Mouse (Mus musculus) R1 (cell line): Measurements from ENCODE around the gene Samhd1.

ENCODE experiments used
- DNase-seq: peaks from one replicate; pipeline ENCODE4 v3.0.0-alpha.2; 2018; ENCODE audit warnings: low read depth, low spot score

The Samhd1 gene

DNA sequence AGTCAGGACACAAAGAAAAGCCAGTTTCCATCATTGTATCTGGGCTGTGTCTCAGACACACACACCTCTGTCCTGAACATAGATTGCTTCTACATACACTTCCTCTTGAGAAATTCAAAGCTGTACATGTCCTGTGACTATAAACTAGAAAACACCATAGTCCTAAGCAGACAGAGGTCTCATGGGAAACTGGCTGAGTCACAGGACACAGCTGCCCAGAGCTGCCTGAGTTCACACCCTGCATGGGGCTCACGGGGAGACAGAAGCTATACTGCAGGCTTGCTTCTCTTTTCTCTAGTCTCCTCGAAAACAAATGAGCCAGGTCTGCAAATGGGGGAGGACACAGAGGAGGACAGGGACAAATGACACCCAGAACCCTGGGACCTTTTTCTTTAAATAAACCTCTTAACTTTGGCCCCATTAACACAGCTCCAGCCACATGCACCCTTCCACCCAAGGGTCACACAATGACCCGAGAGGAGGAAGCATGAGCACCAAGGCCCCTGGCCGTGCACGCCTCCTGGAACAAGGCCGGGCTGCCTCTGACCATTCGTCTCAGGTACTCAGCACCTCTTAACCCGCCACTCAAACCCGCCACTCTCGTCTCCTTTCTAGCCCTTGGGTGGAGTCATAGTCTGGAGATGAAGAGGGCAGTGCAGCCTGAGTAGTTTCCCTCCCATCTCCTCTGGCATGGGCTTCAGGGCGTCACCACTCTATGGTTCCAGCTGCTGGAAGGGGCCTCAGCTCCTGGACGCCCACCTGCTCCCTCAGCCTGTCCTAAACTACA lies 35.3 kb downstream of the Samhd1 start:
- no peak for DNase-seq

- peak; percentile 53 for DNase-seq
Observed at GRCm38 (mm10) chr2:157095005-157095755, 39.9 kb downstream of the Samhd1 start.

GRCm38 (mm10) chr2:157092024-157092423 lies 43.0 kb downstream of the Samhd1 start:
- DNase-seq = no peak

DNA sequence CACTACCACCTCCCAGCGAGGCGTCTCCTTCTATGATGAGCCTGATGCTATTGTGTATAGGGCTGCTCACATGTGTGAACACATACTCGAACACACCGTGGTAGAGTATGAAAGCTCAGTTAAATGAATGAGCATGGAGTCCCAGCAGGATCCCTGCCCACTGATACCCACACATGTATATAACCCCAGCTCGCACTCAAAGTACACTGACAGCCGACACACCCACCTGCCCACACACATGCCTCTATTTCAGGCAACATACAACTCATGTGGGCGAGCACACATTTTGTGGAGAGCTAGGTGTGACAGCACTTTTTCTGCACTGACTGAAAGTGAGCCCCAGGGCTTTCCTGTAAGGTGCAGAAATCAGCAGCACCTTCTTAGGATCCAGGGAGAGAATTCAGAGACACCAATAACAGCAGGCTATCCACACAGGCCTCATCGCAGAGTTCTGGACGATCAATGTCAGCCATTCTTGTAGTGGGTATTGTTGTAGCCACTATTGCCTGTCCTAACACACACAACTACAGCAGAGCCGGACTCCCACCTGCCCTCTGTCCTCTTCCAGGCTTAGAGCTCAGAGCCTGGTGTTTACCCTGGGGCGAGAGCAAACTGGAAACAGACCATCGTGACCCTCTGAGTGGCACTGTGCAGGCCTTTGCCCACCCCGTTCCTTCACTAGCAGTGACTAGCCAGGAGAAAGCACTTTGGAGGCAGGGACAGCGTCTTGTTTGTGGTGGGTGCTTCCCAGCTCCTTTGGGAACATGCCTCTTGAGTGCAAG lies 47.3 kb downstream of the Samhd1 start:
- no peak for DNase-seq

GRCm38 (mm10) chr2:157086796-157087195 lies 48.3 kb downstream of the Samhd1 start, which contains the start of gene Tldc2:
TSS of gene Tldc2 (plus strand) at chr2:157087055.
- DNase-seq = no peak

GRCm38 (mm10) chr2:157084831-157085585 lies 50.1 kb downstream of the Samhd1 start:
- DNase-seq = no peak

- DNase-seq = peak; percentile 24
Observed at GRCm38 (mm10) chr2:157081960-157082359, 53.1 kb downstream of the Samhd1 start.

DNA sequence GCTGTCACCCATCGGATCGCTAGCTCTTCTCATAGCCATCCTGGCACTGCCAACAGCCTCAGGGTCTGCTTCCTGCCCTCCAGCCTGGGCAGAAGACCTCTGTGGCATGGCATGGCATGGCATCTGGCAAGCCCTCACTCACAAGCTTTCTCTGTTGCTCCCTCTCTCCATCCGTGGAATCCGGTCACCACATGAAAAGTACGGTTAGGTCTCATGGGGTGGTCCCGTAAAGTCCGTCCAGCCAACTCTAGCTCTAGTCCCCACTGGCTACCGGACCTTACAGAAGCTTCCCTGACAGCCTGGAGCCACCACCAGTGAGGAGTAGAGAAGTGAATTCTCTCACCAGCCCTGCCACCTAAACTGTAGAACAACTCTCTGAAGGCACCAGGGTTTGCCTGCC lies 53.7 kb downstream of the Samhd1 start:
- DNase-seq = no peak

DNA sequence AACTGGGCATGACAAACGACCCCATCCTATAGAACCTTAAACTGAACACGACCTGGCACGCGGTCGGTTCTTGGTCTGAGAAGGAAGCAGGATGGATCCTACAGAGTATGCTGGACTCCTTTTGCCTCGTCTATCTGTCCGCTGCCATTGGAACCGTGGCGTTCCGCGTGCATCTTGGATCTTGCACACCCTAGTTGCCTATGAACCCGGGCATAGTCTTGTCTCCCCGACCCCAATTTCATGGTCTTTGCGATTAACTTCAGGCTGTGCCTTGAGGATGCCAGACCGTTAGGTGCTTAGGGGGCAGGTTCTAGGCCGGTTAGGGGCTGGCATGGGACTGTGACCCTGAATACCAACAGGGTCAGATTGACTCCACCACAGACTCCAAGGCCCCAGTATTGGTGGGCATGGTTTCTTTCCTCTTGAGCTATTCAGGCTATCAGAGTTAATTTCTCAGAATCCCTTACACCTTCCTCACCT lies 55.3 kb downstream of the Samhd1 start:
- DNase-seq = no peak

GRCm38 (mm10) chr2:157078793-157079700 lies 56.0 kb downstream of the Samhd1 start, which contains the start of gene Soga1:
TSS of gene Soga1 (minus strand) at chr2:157079254.
- peak; percentile 76 for DNase-seq

DNA sequence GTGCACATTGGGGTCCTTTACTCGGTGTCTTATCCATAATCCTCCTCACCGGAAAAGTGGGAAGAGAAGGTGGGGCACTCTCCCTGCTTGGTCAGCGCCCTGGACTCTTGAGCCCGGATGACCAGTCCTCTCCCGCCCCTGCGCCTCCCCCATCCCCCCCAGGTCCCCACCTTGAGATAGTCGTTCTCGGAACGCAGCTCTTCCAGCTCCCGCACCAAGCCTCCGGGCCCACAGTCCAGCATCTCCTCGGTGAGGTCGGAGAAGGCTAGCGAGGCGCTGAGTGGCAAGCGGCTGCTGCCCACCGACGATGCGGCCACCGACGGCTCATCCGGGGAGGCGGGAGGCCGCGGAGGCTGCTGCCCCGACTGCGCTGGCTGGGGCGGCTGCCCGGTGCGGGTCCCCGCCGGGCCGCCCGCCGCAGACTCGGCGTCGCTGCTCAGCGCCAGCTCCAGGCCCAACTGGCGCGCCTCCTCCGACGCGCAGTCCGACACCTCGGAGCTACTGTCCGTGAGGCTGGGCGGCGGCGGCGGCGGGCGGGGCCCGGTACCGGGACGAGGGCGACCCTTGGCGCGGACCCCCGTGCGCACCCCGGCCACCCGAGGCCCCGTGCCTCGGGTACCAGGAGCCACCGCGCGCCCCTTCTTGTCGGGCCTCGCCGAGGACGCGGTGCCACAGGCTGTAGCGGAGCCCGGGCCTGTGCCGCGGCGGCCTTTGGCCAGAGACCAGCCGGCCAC lies 56.8 kb downstream of the Samhd1 start:
- peak; percentile 33 for DNase-seq

GRCm38 (mm10) chr2:157077641-157078058 lies 57.4 kb downstream of the Samhd1 start:
- no peak for DNase-seq

GRCm38 (mm10) chr2:157077160-157077559 lies 57.9 kb downstream of the Samhd1 start:
- DNase-seq = no peak

- no peak for DNase-seq
Observed at GRCm38 (mm10) chr2:157076585-157076984, 58.5 kb downstream of the Samhd1 start.

DNA sequence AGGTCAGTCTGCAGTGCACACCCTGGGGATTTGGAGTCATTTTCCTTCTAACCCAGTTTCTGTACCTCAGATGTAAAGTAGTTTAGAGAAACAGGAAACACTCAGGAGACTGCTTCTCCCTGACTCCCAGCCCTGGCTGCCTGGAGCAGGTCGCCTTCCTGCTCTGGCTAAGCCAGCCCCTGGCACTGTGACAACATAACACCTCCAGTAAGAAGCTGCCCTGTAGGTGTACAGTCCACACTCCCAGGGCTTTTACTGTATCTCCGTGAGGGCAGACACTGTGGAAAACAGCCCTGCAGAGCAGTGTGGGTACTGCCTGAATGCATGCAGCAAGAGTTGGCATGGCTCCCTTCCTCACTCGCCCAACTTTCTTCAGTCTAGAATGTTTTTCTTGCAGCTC lies 59.4 kb downstream of the Samhd1 start:
- DNase-seq = no peak

- DNase-seq = no peak
Observed at GRCm38 (mm10) chr2:157075226-157075625, 59.8 kb downstream of the Samhd1 start.

GRCm38 (mm10) chr2:157074772-157075171 lies 60.3 kb downstream of the Samhd1 start:
- DNase-seq = no peak

DNA sequence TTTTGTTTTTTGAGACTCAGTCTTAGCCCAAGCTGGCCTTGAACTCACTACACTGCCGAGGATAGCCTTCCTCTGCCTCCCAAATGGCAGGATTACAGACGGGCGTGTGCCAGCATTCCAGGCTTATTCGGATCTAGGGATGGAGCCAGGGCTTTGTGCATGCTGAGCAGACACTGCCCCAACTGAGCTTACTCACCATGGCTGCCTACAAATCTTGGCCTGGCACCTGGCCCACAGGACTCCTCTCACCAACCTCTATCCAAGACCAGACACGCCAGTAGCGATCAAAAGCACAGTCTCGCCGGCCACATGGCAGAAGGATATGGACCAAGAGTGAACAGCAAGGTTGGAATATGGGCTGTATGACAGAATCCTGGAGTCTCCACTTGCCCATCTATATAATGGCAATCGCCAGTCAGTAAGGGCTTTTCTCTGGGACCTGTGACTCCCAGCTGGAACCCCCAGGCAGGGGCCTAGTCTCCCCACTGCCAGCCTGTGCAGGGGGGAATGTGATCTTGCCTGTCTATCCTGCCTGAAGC lies 60.8 kb downstream of the Samhd1 start:
- DNase-seq = no peak
